Mouse (Mus musculus): ENCODE data around the gene Rasgrf2.

Rasgrf2 gene

GRCm38 (mm10) chr13:91881837-91882480 lies 249.5 kb downstream of the Rasgrf2 start:
- DNase-seq (ENCODE audit: low spot score in 2 of 2): no peak

GRCm38 (mm10) chr13:91880256-91880655 lies 251.2 kb downstream of the Rasgrf2 start:
- no peak for DNase-seq (ENCODE audit: low spot score in 2 of 2)

- no peak for DNase-seq (ENCODE audit: low spot score in 2 of 2)
Observed at GRCm38 (mm10) chr13:91877996-91878395, 253.5 kb downstream of the Rasgrf2 start.

- no peak for DNase-seq (ENCODE audit: low spot score in 2 of 2)
Observed at GRCm38 (mm10) chr13:91877350-91877749, 254.1 kb downstream of the Rasgrf2 start.

- no peak for DNase-seq (ENCODE audit: low spot score in 2 of 2)
Observed at GRCm38 (mm10) chr13:91876741-91877349, 254.6 kb downstream of the Rasgrf2 start, which contains the start of gene Ckmt2. Gene Ckmt2, minus strand, starts transcription at chr13:91876885.

GRCm38 (mm10) chr13:91875581-91875980 lies 255.9 kb downstream of the Rasgrf2 start:
- no peak for DNase-seq (ENCODE audit: low spot score in 2 of 2)

- DNase-seq (ENCODE audit: low spot score in 2 of 2): no peak
Observed at GRCm38 (mm10) chr13:91874565-91874964, 256.9 kb downstream of the Rasgrf2 start.

GRCm38 (mm10) chr13:91873734-91874329 lies 257.6 kb downstream of the Rasgrf2 start:
- no peak for DNase-seq (ENCODE audit: low spot score in 2 of 2)

GRCm38 (mm10) chr13:91868577-91868976 lies 262.9 kb downstream of the Rasgrf2 start:
- no peak for DNase-seq (ENCODE audit: low spot score in 2 of 2)

- DNase-seq (ENCODE audit: low spot score in 2 of 2): peak in 1 of 2 experiments; percentile 12
Observed at GRCm38 (mm10) chr13:91858835-91859234, 272.6 kb downstream of the Rasgrf2 start.

- DNase-seq (ENCODE audit: low spot score in 2 of 2): no peak
Observed at GRCm38 (mm10) chr13:91857427-91857826, 274.0 kb downstream of the Rasgrf2 start.

GRCm38 (mm10) chr13:91854412-91854811 lies 277.0 kb downstream of the Rasgrf2 start:
- DNase-seq (ENCODE audit: low spot score in 2 of 2): no peak

Data from natural killer cell, adult 2 months (primary cell).